Mouse (Mus musculus) layer of hippocampus, adult 11-12 months (tissue): Measurements from ENCODE around the gene Aco1.
"Not testable (repeated sequence)": the region's sequence is repeated elsewhere in the genome, so short reads cannot be mapped to it uniquely, and the experiment has no call there.

Experiments used
- DNase-seq: peaks from one replicate; pipeline ENCODE4 v3.0.0; 2022; ENCODE audit warnings: low spot score

The Aco1 gene

GRCm38 (mm10) chr4:40142743-40143532 is at the start of gene Aco1:
TSS of gene Aco1 (plus strand) at chr4:40143081.
- DNase-seq: peak; percentile 95

GRCm38 (mm10) chr4:40094974-40095373 is 47.9 kb upstream of the Aco1 start:
- DNase-seq: no peak

GRCm38 (mm10) chr4:40102996-40103395 is 39.9 kb upstream of the Aco1 start:
- DNase-seq: no peak

GRCm38 (mm10) chr4:40106004-40106536 is 36.8 kb upstream of the Aco1 start:
- DNase-seq: no peak

- no peak for DNase-seq
These were observed 34.9 kb upstream of the Aco1 start for GRCm38 (mm10) chr4:40108030-40108429.

GRCm38 (mm10) chr4:40113173-40113572 is 29.7 kb upstream of the Aco1 start:
- no peak for DNase-seq

- no peak for DNase-seq
These were observed 21.7 kb upstream of the Aco1 start for GRCm38 (mm10) chr4:40121221-40121620.

GRCm38 (mm10) chr4:40122291-40122690 is 20.6 kb upstream of the Aco1 start:
- not testable (repeated sequence) for DNase-seq

- peak; percentile 83 for DNase-seq
These were observed 8.3 kb upstream of the Aco1 start for GRCm38 (mm10) chr4:40134468-40135102.

GRCm38 (mm10) chr4:40136519-40136918 is 6.4 kb upstream of the Aco1 start:
- no peak for DNase-seq

- DNase-seq: no peak
These were observed 3.1 kb upstream of the Aco1 start for GRCm38 (mm10) chr4:40139663-40140255.

GRCm38 (mm10) chr4:40143533-40143871 is 621 bp downstream of the Aco1 start:
- DNase-seq: no peak

GRCm38 (mm10) chr4:40144543-40144942 is 1.7 kb downstream of the Aco1 start:
- no peak for DNase-seq

GRCm38 (mm10) chr4:40144981-40145380 is 2.1 kb downstream of the Aco1 start:
- DNase-seq: no peak

- DNase-seq: no peak
These were observed 5.4 kb downstream of the Aco1 start for GRCm38 (mm10) chr4:40148281-40148680.

GRCm38 (mm10) chr4:40150046-40150445 is 7.2 kb downstream of the Aco1 start:
- DNase-seq: no peak

- no peak for DNase-seq
These were observed 9.9 kb downstream of the Aco1 start for GRCm38 (mm10) chr4:40152771-40153170.

GRCm38 (mm10) chr4:40153500-40153899 is 10.6 kb downstream of the Aco1 start:
- DNase-seq: no peak

- DNase-seq: no peak
These were observed 11.9 kb downstream of the Aco1 start for GRCm38 (mm10) chr4:40154751-40155150.

- DNase-seq: no peak
These were observed 12.7 kb downstream of the Aco1 start for GRCm38 (mm10) chr4:40155467-40155999.

- no peak for DNase-seq
These were observed 13.3 kb downstream of the Aco1 start for GRCm38 (mm10) chr4:40156153-40156552.

- no peak for DNase-seq
These were observed 14.0 kb downstream of the Aco1 start for GRCm38 (mm10) chr4:40156582-40157499.
